Mouse (Mus musculus): ENCODE measurements around the gene Mog. TPM values are rescaled to one million over a fixed set of nuclear protein-coding genes. Genes with fewer than 3 reads are reported as not detected.
A peak's percentile ranks its signal among the peaks of the same experiment; 100 is the strongest.

The Mog gene
- polyA plus RNA-seq, 1 experiment from 2014 or later, result not detected

DNA sequence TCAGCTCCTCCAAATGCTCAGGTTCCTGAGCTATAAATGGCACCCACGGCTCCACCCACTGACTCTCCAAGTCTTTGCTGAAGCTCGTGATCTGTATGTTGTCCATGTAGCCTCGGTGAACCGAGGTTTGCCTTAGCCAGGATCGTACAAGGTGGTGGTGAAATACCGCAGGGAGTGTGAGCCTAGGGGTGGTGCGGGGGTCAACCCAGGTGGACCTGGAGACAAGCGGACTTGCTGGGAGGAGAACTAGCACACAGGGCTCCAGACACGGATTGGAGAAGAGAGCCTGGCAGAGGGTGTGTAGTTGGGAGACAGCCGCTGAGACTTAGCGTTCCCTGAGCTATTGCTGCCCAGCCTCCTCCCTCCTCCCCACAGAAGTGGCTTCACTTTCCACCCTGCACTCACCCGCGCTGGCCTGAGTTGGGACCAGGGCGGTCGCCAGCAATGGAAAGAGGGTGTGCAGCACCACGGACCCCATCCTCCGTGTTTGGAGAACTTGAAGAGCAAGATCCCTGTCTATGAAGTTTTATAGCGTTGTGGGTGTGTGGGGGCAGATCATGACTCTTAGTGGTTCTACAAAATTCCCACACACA, 41.9 kb downstream of the Mog start, which contains the start of gene 2410137M14Rik:
Gene 2410137M14Rik, minus strand, starts transcription at position 17 of the 593 bp plus-strand sequence.
- H3K4me3 ChIP-seq (ENCODE audit: low read depth, low read length), result peak within 1 kb of the TSS; percentile 23
- ATAC-seq, result peak; percentile 43; the same call in 1 of the 2 replicates
- no peak for TF ChIP-seq CTCF (IDR thresholded peaks at IDR 0.05; ENCODE audit: low read depth)
- H3K36me3 ChIP-seq (ENCODE audit: control insufficient read depth, insufficient read depth), result no peaks in the 10 kb centered on the region
- H3K4me2 ChIP-seq (replicated peaks; ENCODE audit: low read depth), result peak within 1 kb of the TSS; percentile 61
- H3K27ac ChIP-seq (ENCODE audit: low read depth, low read length), result no peak within 1 kb of the TSS
- no peaks in the 10 kb centered on the region for H3K27me3 ChIP-seq (replicated peaks; ENCODE audit: control insufficient read depth, insufficient read depth, low read length)
- no peaks in the 10 kb centered on the region for H3K9me3 ChIP-seq (ENCODE audit: control insufficient read depth)
- 8% methylated on average over 18 of the region's 18 CpGs for WGBS
- H3K9ac ChIP-seq (ENCODE audit: low read depth, low read length), result no peak within 1 kb of the TSS
- no peaks in the 10 kb centered on the region for H3K4me1 ChIP-seq (replicated peaks; ENCODE audit: control insufficient read depth, insufficient read depth, low read length)

GRCm38 (mm10) chr17:36973271-36973787, 49.9 kb downstream of the Mog start:
- no peak overlapping the region for H3K27ac ChIP-seq (ENCODE audit: low read depth, low read length)
- no peaks in the 10 kb centered on the region for H3K4me1 ChIP-seq (replicated peaks; ENCODE audit: control insufficient read depth, insufficient read depth, low read length)
- H3K36me3 ChIP-seq (ENCODE audit: control insufficient read depth, insufficient read depth), result no peaks in the 10 kb centered on the region
- H3K4me3 ChIP-seq (ENCODE audit: low read depth, low read length), result no peak overlapping the region
- no peaks in the 10 kb centered on the region for H3K27me3 ChIP-seq (replicated peaks; ENCODE audit: control insufficient read depth, insufficient read depth, low read length)
- H3K4me2 ChIP-seq (replicated peaks; ENCODE audit: low read depth), result no peak overlapping the region
- no peak for ATAC-seq
- H3K9ac ChIP-seq (ENCODE audit: low read depth, low read length), result no peak overlapping the region
- WGBS, result 70% methylated on average over 8 of the region's 8 CpGs
- H3K9me3 ChIP-seq (ENCODE audit: control insufficient read depth), result no peaks in the 10 kb centered on the region
- no peak for TF ChIP-seq CTCF (IDR thresholded peaks at IDR 0.05; ENCODE audit: low read depth)

GRCm38 (mm10) chr17:36972791-36973190, 50.4 kb downstream of the Mog start:
- Histone ChIP-seq H3K27me3 (replicated peaks; ENCODE audit: control insufficient read depth, insufficient read depth, low read length) (no peaks in the 10 kb centered on the region), H3K9me3 (ENCODE audit: control insufficient read depth) (no peaks in the 10 kb centered on the region), H3K4me1 (replicated peaks; ENCODE audit: control insufficient read depth, insufficient read depth, low read length) (no peaks in the 10 kb centered on the region), H3K27ac (ENCODE audit: low read depth, low read length) (no peak overlapping the region), H3K36me3 (ENCODE audit: control insufficient read depth, insufficient read depth) (no peaks in the 10 kb centered on the region), H3K9ac (ENCODE audit: low read depth, low read length) (no peak overlapping the region), H3K4me2 (replicated peaks; ENCODE audit: low read depth) (no peak overlapping the region), H3K4me3 (ENCODE audit: low read depth, low read length) (no peak overlapping the region)
- no peak for ATAC-seq
- WGBS, result 75% methylated on average over 3 of the region's 3 CpGs
- no peak for TF ChIP-seq CTCF (IDR thresholded peaks at IDR 0.05; ENCODE audit: low read depth)

GRCm38 (mm10) chr17:36971172-36971850, 51.9 kb downstream of the Mog start:
- Histone ChIP-seq H3K27ac (ENCODE audit: low read depth, low read length) (no peak overlapping the region), H3K9ac (ENCODE audit: low read depth, low read length) (no peak overlapping the region), H3K36me3 (ENCODE audit: control insufficient read depth, insufficient read depth) (no peaks in the 10 kb centered on the region), H3K27me3 (replicated peaks; ENCODE audit: control insufficient read depth, insufficient read depth, low read length) (no peaks in the 10 kb centered on the region), H3K4me1 (replicated peaks; ENCODE audit: control insufficient read depth, insufficient read depth, low read length) (no peaks in the 10 kb centered on the region), H3K4me2 (replicated peaks; ENCODE audit: low read depth) (no peak overlapping the region), H3K4me3 (ENCODE audit: low read depth, low read length) (no peak overlapping the region), H3K9me3 (ENCODE audit: control insufficient read depth) (no peaks in the 10 kb centered on the region)
- WGBS, result 85% methylated on average over 6 of the region's 6 CpGs
- no peak for ATAC-seq
- TF ChIP-seq CTCF (IDR thresholded peaks at IDR 0.05; ENCODE audit: low read depth), result no peak

GRCm38 (mm10) chr17:36970316-36970890, 52.8 kb downstream of the Mog start:
- TF ChIP-seq CTCF (IDR thresholded peaks at IDR 0.05; ENCODE audit: low read depth), result no peak
- no peaks in the 10 kb centered on the region for H3K36me3 ChIP-seq (ENCODE audit: control insufficient read depth, insufficient read depth)
- no peaks in the 10 kb centered on the region for H3K4me1 ChIP-seq (replicated peaks; ENCODE audit: control insufficient read depth, insufficient read depth, low read length)
- H3K4me3 ChIP-seq (ENCODE audit: low read depth, low read length), result no peak overlapping the region
- no peak overlapping the region for H3K9ac ChIP-seq (ENCODE audit: low read depth, low read length)
- H3K4me2 ChIP-seq (replicated peaks; ENCODE audit: low read depth), result no peak overlapping the region
- no peak overlapping the region for H3K27ac ChIP-seq (ENCODE audit: low read depth, low read length)
- ATAC-seq, result no peak
- no peaks in the 10 kb centered on the region for H3K9me3 ChIP-seq (ENCODE audit: control insufficient read depth)
- 64% methylated on average over 14 of the region's 14 CpGs for WGBS
- H3K27me3 ChIP-seq (replicated peaks; ENCODE audit: control insufficient read depth, insufficient read depth, low read length), result no peaks in the 10 kb centered on the region

GRCm38 (mm10) chr17:36966875-36967274, 56.3 kb downstream of the Mog start:
- no peak overlapping the region for H3K4me3 ChIP-seq (ENCODE audit: low read depth, low read length)
- no peaks in the 10 kb centered on the region for H3K27me3 ChIP-seq (replicated peaks; ENCODE audit: control insufficient read depth, insufficient read depth, low read length)
- 86% methylated on average over 1 of the region's 1 CpGs for WGBS
- no peak overlapping the region for H3K4me2 ChIP-seq (replicated peaks; ENCODE audit: low read depth)
- no peaks in the 10 kb centered on the region for H3K9me3 ChIP-seq (ENCODE audit: control insufficient read depth)
- no peak overlapping the region for H3K9ac ChIP-seq (ENCODE audit: low read depth, low read length)
- no peak for ATAC-seq
- H3K36me3 ChIP-seq (ENCODE audit: control insufficient read depth, insufficient read depth), result no peaks in the 10 kb centered on the region
- H3K4me1 ChIP-seq (replicated peaks; ENCODE audit: control insufficient read depth, insufficient read depth, low read length), result no peaks in the 10 kb centered on the region
- no peak overlapping the region for H3K27ac ChIP-seq (ENCODE audit: low read depth, low read length)
- no peak for TF ChIP-seq CTCF (IDR thresholded peaks at IDR 0.05; ENCODE audit: low read depth)
